Mouse (Mus musculus) embryonic stem cell, embryonic (primary cell): ENCODE data around the gene Tle4.

Experiments
- CTCF ChIA-PET, 4 experiments: fragments of 300-600 bp in 2 of 4; fragments of 350-600 bp in 2 of 4; sonication (Branson Sonifier 250); formaldehyde crosslinking; loops; one replicate each; lab custom pipeline; 2022; ENCODE audit warnings: inconsistent platforms in 2 of 4; lab: Charles Lee
- POLR2A ChIA-PET, 4 experiments: fragments of 300-600 bp in 2 of 4; fragments of 350-600 bp in 2 of 4; sonication (Branson Sonifier 250); formaldehyde crosslinking; loops; one replicate each; lab custom pipeline; 2022; ENCODE audit warnings: antibody characterized with exemption in 4 of 4, inconsistent platforms in 1 of 4; lab: Charles Lee

Gene Tle4

GRCm38 (mm10) chr19:14453486-14453885 lies 144.4 kb downstream of the Tle4 start:
- ChIA-PET CTCF (no interaction called here), POLR2A (interaction anchor here in 1 of 4 experiments (1.3 kb wide), 2 partner anchors 8 to 12 kb away, joined by 3 to 4 read pairs; no protein-coding TSS in a partner anchor)

- CTCF ChIA-PET, result no interaction called here
- POLR2A ChIA-PET, result interaction anchor here in 1 of 4 experiments (1.2 kb wide), 1 partner anchor 10 kb away, joined by 5 read pairs; no protein-coding TSS in a partner anchor
Observed at GRCm38 (mm10) chr19:14451329-14451728, 146.5 kb downstream of the Tle4 start.

GRCm38 (mm10) chr19:14449738-14450137 lies 148.1 kb downstream of the Tle4 start:
- CTCF ChIA-PET, result interaction anchor here in 3 of 4 experiments (0.6 to 1.4 kb wide), 8 partner anchors 9 to 553 kb away, joined by 3 to 8 read pairs (median 4); no protein-coding TSS in a partner anchor
- POLR2A ChIA-PET, result interaction anchor here in 1 of 4 experiments (1.4 to 3.0 kb wide), 2 partner anchors 9 to 19 kb away, joined by 3 to 7 read pairs; no protein-coding TSS in a partner anchor

GRCm38 (mm10) chr19:14448586-14448985 lies 149.3 kb downstream of the Tle4 start:
- ChIA-PET POLR2A (interaction anchor here in 1 of 4 experiments (3.0 kb wide), 1 partner anchor 20 kb away, joined by 7 read pairs; no protein-coding TSS in a partner anchor), CTCF (interaction anchor here in 2 of 4 experiments (1.1 to 1.3 kb wide), 2 partner anchors 10 to 19 kb away, joined by 4 to 5 read pairs; no protein-coding TSS in a partner anchor)

- POLR2A ChIA-PET, result interaction anchor here in 1 of 4 experiments (0.7 to 3.0 kb wide), 6 partner anchors 11 to 1141 kb away, joined by 3 to 7 read pairs (median 3); no protein-coding TSS in a partner anchor
Observed at GRCm38 (mm10) chr19:14447474-14447873, 150.4 kb downstream of the Tle4 start.

GRCm38 (mm10) chr19:14441861-14442260 lies 156.0 kb downstream of the Tle4 start:
- POLR2A ChIA-PET, result interaction anchor here in 1 of 4 experiments (0.6 kb wide), 1 partner anchor 188 kb away, joined by 3 read pairs; no protein-coding TSS in a partner anchor

More at GRCm38 (mm10) chr19:14447474-14447873, 150.4 kb downstream of the Tle4 start:
- CTCF ChIA-PET, result no interaction called here

GRCm38 (mm10) chr19:14437226-14437625 lies 160.6 kb downstream of the Tle4 start:
- ChIA-PET CTCF (interaction anchor here in 1 of 4 experiments (1.3 kb wide), 1 partner anchor 13 kb away, joined by 5 read pairs; no protein-coding TSS in a partner anchor), POLR2A (interaction anchor here in 1 of 4 experiments (0.7 to 1.5 kb wide), 3 partner anchors 10 to 286 kb away, joined by 3 to 6 read pairs (median 4); no protein-coding TSS in a partner anchor)

More at GRCm38 (mm10) chr19:14441861-14442260, 156.0 kb downstream of the Tle4 start:
- CTCF ChIA-PET, result no interaction called here

GRCm38 (mm10) chr19:14436567-14436966 lies 161.3 kb downstream of the Tle4 start:
- ChIA-PET POLR2A (interaction anchor here in 1 of 4 experiments (0.6 to 1.5 kb wide), 4 partner anchors 11 to 1727 kb away, joined by 4 to 6 read pairs (median 4); no protein-coding TSS in a partner anchor), CTCF (interaction anchor here in 1 of 4 experiments (1.3 kb wide), 1 partner anchor 13 kb away, joined by 5 read pairs; no protein-coding TSS in a partner anchor)

- ChIA-PET CTCF (interaction anchor here in 1 of 4 experiments (1.3 kb wide), 1 partner anchor 14 kb away, joined by 5 read pairs; no protein-coding TSS in a partner anchor), POLR2A (interaction anchor here in 2 of 4 experiments (0.6 to 1.5 kb wide), 2 partner anchors 11 to 217 kb away, joined by 6 to 9 read pairs; no protein-coding TSS in a partner anchor)
Observed at GRCm38 (mm10) chr19:14435681-14436376, 162.0 kb downstream of the Tle4 start.

GRCm38 (mm10) chr19:14433900-14434299 lies 164.0 kb downstream of the Tle4 start:
- POLR2A ChIA-PET, result no interaction called here
- CTCF ChIA-PET, result no interaction called here

GRCm38 (mm10) chr19:14432436-14432835 lies 165.4 kb downstream of the Tle4 start:
- ChIA-PET POLR2A (no interaction called here), CTCF (no interaction called here)

GRCm38 (mm10) chr19:14426920-14427319 lies 170.9 kb downstream of the Tle4 start:
- ChIA-PET CTCF (interaction anchor here in 3 of 4 experiments (0.6 to 1.3 kb wide), 3 partner anchors 12 to 531 kb away, joined by 3 to 4 read pairs (median 4); no protein-coding TSS in a partner anchor), POLR2A (interaction anchor here in 1 of 4 experiments (0.9 to 1.1 kb wide), 2 partner anchors 12 to 171 kb away, joined by 3 read pairs; partner anchors contain the start of gene Tle4)

- POLR2A ChIA-PET, result interaction anchor here in 2 of 4 experiments (0.9 to 1.9 kb wide), 3 partner anchors 11 to 172 kb away, joined by 3 to 6 read pairs (median 3); partner anchors contain the start of gene Tle4 (in 2 of the 2)
- CTCF ChIA-PET, result interaction anchor here in 1 of 4 experiments (1.3 kb wide), 1 partner anchor 11 kb away, joined by 4 read pairs; no protein-coding TSS in a partner anchor
Observed at GRCm38 (mm10) chr19:14426244-14426868, 171.5 kb downstream of the Tle4 start.

GRCm38 (mm10) chr19:14425122-14425521 lies 172.7 kb downstream of the Tle4 start:
- ChIA-PET CTCF (interaction anchor here in 1 of 4 experiments (0.6 kb wide), 1 partner anchor 1096 kb away, joined by 4 read pairs; no protein-coding TSS in a partner anchor), POLR2A (interaction anchor here in 1 of 4 experiments (1.9 kb wide), 1 partner anchor 173 kb away, joined by 6 read pairs; the partner anchor contains the start of gene Tle4)

- ChIA-PET POLR2A (interaction anchor here in 1 of 4 experiments (0.7 to 1.9 kb wide), 2 partner anchors 9 to 174 kb away, joined by 3 to 6 read pairs; partner anchors contain the start of gene Tle4), CTCF (interaction anchor here in 2 of 4 experiments (0.6 to 1.1 kb wide), 3 partner anchors 10 to 1379 kb away, joined by 3 to 4 read pairs (median 3); no protein-coding TSS in a partner anchor)
Observed at GRCm38 (mm10) chr19:14424016-14424964, 173.6 kb downstream of the Tle4 start.

GRCm38 (mm10) chr19:14421691-14422090 lies 176.2 kb downstream of the Tle4 start:
- CTCF ChIA-PET, result no interaction called here

GRCm38 (mm10) chr19:14419886-14420285 lies 178.0 kb downstream of the Tle4 start:
- ChIA-PET POLR2A (no interaction called here), CTCF (no interaction called here)

More at GRCm38 (mm10) chr19:14421691-14422090, 176.2 kb downstream of the Tle4 start:
- POLR2A ChIA-PET, result interaction anchor here in 1 of 4 experiments (0.6 kb wide), 1 partner anchor 9 kb away, joined by 4 read pairs; no protein-coding TSS in a partner anchor
